Mouse (Mus musculus) MEL-GATA-1-ER (cell line): Measurements from ENCODE around the gene Atg3.

ENCODE experiments used
- DNase-seq: peaks from one replicate; pipeline ENCODE4 v3.0.0-alpha.2; 2012; ENCODE audit warnings: low read depth; ENCODE audit errors: extremely low read depth

The Atg3 gene

GRCm38 (mm10) chr16:45158522-45159388, at the start of gene Atg3, which contains the start of gene Slc35a5:
Gene Atg3, plus strand, starts transcription at chr16:45158785.
Gene Slc35a5, minus strand, starts transcription at chr16:45158706.
- DNase-seq, result peak; percentile 94

- no peak for DNase-seq
Observed at GRCm38 (mm10) chr16:45110498-45110897, 48.1 kb upstream of the Atg3 start.

GRCm38 (mm10) chr16:45117200-45117599, 41.4 kb upstream of the Atg3 start:
- DNase-seq, result no peak

GRCm38 (mm10) chr16:45118760-45119159, 39.8 kb upstream of the Atg3 start:
- no peak for DNase-seq

- DNase-seq, result no peak
Observed at GRCm38 (mm10) chr16:45120844-45121425, 37.6 kb upstream of the Atg3 start.

- DNase-seq, result no peak
Observed at GRCm38 (mm10) chr16:45122571-45122970, 36.0 kb upstream of the Atg3 start.

GRCm38 (mm10) chr16:45124230-45125203, 34.1 kb upstream of the Atg3 start:
- no peak for DNase-seq

- no peak for DNase-seq
Observed at GRCm38 (mm10) chr16:45127936-45128710, 30.5 kb upstream of the Atg3 start.

GRCm38 (mm10) chr16:45141711-45142110, 16.9 kb upstream of the Atg3 start:
- no peak for DNase-seq

- DNase-seq, result peak; percentile 87
Observed at GRCm38 (mm10) chr16:45142565-45142964, 16.0 kb upstream of the Atg3 start.

- DNase-seq, result peak; percentile 59
Observed at GRCm38 (mm10) chr16:45145119-45145518, 13.5 kb upstream of the Atg3 start.

GRCm38 (mm10) chr16:45148488-45149082, 10.0 kb upstream of the Atg3 start:
- DNase-seq, result no peak

GRCm38 (mm10) chr16:45154741-45155250, 3.8 kb upstream of the Atg3 start:
- no peak for DNase-seq

- peak; percentile 45 for DNase-seq
Observed at GRCm38 (mm10) chr16:45158136-45158521, 456 bp upstream of the Atg3 start.

GRCm38 (mm10) chr16:45159389-45159716, 768 bp downstream of the Atg3 start:
- DNase-seq, result peak; percentile 39

- no peak for DNase-seq
Observed at GRCm38 (mm10) chr16:45178552-45178951, 20.0 kb downstream of the Atg3 start.

- no peak for DNase-seq
Observed at GRCm38 (mm10) chr16:45181824-45182223, 23.2 kb downstream of the Atg3 start.

GRCm38 (mm10) chr16:45192613-45193012, 34.0 kb downstream of the Atg3 start:
- DNase-seq, result peak; percentile 41

GRCm38 (mm10) chr16:45196816-45197215, 38.2 kb downstream of the Atg3 start:
- DNase-seq, result peak; percentile 50

GRCm38 (mm10) chr16:45201395-45201794, 42.8 kb downstream of the Atg3 start:
- DNase-seq, result no peak
